Mouse (Mus musculus) heart, postnatal 25 days (tissue): ENCODE data around the gene Rarb. TPM values are rescaled to one million over a fixed set of nuclear protein-coding genes. Genes with fewer than 3 reads are reported as not detected.
A peak's percentile ranks its signal among the peaks of the same experiment; 100 is the strongest.

Source experiments
- DNase-seq: peaks from one replicate; pipeline ENCODE4 v3.0.0; 2022; ENCODE audit warnings: low spot score
- intact Hi-C: fragments of 180-260 bp; cut with DNase I; formaldehyde crosslinking; loops from one replicate; pipeline ENCODE4 v1.15.1; 2025
- total RNA-seq, 2 experiments: library from RNA; stranded (reverse); gene quantifications; 2 replicates each; pipeline ENCODE4 v1.2.3; 2021

Rarb gene
- total RNA-seq, 2 experiments from 2014 or later: 18.7 to 18.8 TPM

- intact Hi-C loops: loop anchor here (10.0 kb wide), 1 partner anchor 307 kb away; the partner anchor contains the start of genes Ngly1 and Oxsm
- no peak for DNase-seq
Observed at GRCm38 (mm10) chr14:16551843-16552242, 267.1 kb downstream of the Rarb start.

GRCm38 (mm10) chr14:16548200-16548576 is 270.8 kb downstream of the Rarb start:
- no peak for DNase-seq
- intact Hi-C loops: loop anchor here (2.0 kb wide), 1 partner anchor 19 kb away; no protein-coding TSS in a partner anchor

DNA sequence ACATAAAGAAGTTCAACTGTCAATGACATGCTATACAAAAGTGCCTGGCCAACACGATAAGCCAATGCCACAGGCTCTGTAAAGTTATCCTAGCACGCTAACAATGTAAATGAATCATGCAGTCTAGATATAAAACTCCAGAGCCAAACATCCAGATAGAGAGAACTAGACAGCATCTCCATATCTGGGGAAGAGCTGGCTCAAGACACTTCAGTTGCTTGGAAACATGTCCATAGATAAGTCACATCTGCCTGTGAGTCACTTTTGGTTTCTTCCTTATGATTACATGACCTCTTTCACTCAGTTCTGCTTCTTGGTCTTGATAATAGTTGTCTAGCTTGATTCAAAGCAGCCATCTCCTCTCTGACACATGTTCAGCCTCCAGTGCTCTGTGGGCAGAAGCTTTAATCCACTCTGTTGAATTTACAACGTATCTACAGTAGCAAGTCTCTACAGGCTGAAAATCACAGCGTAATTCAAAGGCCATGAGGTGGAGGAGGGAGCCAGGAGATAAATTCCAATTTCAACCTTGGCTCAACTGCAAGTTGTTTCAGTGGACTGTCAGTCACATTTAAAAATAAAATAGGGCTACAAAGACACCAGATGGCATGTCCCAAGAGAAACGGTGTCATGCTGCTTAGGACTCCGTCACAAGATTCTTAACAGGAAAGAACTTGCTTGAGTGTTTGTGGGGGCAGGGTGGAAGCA is 271.3 kb downstream of the Rarb start:
- DNase-seq: no peak
- intact Hi-C loops: loop anchor here (2.0 kb wide), 1 partner anchor 19 kb away; no protein-coding TSS in a partner anchor

GRCm38 (mm10) chr14:16544995-16545394 is 274.0 kb downstream of the Rarb start:
- intact Hi-C loops: no loop called here

DNA sequence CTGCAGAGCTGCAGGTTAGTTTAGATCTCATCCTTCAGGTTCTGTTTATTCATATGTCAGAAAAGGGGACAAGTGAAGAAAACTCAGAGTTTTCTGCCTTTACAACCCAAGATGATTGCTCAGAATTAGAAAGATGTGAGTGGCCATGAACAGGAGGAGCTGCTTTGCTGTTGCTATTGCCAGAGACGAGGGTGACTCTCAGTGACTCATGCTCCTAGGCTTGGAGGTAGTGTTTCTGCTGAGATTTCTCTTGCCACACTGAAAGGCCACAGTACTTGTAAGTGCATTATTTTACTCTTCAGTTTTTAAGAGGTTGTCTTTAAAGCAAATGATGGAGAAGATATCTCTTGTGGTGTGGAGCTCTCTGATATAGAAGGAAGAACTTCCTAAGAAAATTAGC is 277.3 kb downstream of the Rarb start:
- intact Hi-C loops: no loop called here
- DNase-seq: no peak

More at GRCm38 (mm10) chr14:16544995-16545394, 274.0 kb downstream of the Rarb start:
- DNase-seq: no peak

DNA sequence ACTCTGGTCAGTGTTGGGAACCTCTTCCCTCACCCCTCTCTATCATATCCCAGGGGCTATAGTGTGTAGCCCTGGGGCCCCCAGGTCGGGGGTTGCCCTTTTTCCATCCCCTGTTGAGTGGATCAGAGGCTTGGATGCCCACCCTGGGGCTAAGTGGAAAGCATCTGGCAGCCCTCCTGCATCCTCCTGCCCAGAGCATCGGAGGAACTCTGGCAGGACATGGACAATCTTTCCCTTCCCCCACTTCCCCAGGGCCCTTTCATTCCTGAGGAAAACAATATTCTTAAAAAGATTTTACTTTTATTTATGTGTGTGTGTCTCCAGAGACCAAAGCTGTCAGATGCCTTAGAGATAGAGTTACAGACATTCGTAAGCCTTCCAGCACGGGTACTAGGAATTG is 281.5 kb downstream of the Rarb start:
- no peak for DNase-seq
- intact Hi-C loops: no loop called here

GRCm38 (mm10) chr14:16528631-16529030 is 290.3 kb downstream of the Rarb start:
- intact Hi-C loops: no loop called here

DNA sequence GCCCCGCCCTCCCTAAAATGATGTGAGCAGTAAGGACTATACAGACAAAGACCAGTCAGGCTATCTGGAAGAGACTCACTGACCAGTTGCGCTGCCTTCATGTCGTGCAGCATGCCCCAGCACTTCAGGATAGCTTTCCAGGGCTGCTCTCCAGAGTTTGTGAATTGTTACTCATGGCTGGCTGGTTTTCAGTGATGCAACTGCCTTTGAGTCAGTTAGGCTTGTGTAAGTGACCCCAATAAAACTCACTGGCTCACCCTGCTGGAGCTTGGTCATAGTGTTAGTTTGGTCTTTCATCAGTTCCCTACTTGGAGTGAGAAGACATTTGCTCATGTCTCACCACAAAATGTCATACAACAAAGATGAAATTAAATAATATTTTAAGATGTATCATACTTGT is 292.8 kb downstream of the Rarb start:
- DNase-seq: peak; percentile 30

More at GRCm38 (mm10) chr14:16528631-16529030, 290.3 kb downstream of the Rarb start:
- no peak for DNase-seq

DNA sequence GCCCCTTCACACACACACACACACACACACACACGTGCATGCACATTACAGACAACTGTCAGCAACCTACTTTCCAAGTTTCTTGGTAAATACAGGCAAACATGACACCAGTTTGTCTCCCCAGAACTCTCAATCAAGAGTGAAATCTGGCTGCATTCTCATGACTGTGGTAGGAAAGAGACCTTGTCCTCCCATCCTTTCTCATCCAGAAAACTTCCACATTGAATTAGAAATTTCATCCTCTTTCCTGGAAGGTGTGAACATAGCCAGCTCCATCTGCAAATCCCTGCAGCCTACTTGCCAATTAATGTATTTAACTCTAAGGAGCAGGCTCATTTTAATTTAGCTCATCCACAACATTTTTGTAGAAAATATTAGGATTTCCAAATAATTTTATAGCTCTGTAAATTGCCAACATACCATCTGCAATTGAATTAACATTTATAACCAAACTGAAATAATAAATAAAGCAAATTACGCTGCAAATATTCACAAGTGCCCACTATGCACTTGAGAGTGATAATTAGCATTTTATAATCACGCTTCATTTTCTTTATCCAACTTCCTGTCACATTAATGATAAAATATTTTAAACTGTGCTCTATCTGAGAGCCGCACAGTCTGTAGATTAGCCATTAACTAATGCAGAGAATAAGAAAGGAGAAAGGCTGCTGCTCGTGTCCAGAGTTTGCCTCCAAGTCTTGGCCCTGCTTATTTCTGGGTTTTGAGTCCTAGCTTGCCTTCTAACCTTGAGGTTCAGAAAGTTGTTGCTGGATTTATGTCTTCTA is 293.6 kb downstream of the Rarb start:
- intact Hi-C loops: no loop called here
- DNase-seq: no peak

More for the DNA sequence above, 292.8 kb downstream of the Rarb start:
- intact Hi-C loops: no loop called here

- intact Hi-C loops: no loop called here
- no peak for DNase-seq
Observed at GRCm38 (mm10) chr14:16522852-16523251, 296.1 kb downstream of the Rarb start.

DNA sequence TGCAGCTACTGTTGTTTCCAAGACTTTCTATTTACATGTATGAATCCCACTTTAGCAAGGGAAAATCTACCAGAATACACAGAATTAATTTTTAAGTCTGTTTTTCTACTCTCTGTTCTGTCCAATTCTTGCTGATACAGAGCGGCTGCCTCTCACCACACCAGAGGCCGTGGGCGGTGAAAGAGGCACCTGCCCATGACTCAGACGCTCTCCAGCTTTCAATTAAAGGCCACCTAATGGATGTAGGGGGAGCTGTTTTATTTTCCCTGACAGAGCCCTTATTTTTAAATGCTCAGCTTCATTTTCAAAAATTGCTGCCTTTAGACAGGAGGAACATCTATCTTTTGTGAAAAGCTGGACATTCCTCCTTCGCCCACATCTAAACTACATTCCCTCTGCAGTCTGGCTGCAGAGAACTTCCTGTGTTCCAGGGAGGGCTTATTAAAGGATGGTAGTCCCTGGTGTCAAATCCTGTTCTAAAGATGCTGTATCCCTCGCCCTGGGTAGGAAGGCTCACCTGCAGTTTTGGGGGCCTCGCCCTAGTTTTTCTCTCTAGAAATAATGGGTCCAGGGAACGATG is 299.3 kb downstream of the Rarb start:
- no peak for DNase-seq
- intact Hi-C loops: no loop called here

GRCm38 (mm10) chr14:16517958-16518357 is 301.0 kb downstream of the Rarb start:
- no peak for DNase-seq
- intact Hi-C loops: no loop called here

DNA sequence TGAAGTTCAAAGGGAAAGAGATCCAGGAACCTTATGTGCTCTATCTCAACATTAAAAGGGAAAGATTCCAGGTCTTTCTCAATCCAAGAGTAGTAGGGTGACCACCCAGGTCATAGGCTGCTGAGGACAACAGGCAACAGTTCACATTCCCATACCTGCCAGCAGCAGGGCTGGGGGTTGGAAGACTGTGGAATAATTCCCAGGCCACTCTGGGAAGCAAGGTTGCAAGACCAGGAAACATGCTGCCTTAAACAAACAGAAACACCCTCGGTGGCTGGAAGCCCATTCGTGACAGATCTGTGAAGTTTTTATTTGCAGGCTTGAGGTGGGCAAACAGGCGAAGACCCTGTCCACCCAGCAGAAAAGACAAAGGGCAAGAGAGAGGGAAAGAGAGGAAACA is 303.2 kb downstream of the Rarb start:
- no peak for DNase-seq
- intact Hi-C loops: no loop called here

GRCm38 (mm10) chr14:16510574-16510973 is 308.4 kb downstream of the Rarb start:
- intact Hi-C loops: no loop called here
- DNase-seq: no peak

GRCm38 (mm10) chr14:16509825-16510224 is 309.1 kb downstream of the Rarb start:
- intact Hi-C loops: no loop called here
- DNase-seq: no peak

GRCm38 (mm10) chr14:16508760-16509159 is 310.2 kb downstream of the Rarb start:
- intact Hi-C loops: no loop called here
- DNase-seq: no peak

DNA sequence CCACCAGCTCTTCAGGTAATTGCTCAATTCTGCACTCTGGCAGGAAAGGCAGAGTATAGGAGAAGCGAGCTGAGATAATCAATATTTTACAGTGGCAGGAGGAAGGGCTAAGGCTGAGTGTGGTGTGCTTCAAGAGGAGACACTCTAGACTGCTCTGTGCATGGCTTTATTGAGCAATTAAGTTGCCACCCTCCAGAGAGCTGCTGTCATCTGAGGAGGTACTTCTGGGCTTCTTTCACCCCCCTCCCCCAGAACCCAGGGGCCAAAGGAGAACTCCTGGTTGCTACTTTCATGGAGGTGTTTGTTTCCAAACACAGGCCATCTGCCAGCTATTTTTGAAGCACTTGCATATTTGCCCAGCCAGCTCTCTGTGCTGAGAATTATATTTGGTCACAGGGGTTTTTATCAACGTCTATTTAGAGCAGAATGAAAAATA is 321.7 kb downstream of the Rarb start:
- intact Hi-C loops: no loop called here
- peak; percentile 14 for DNase-seq

- intact Hi-C loops: no loop called here
- no peak for DNase-seq
Observed at GRCm38 (mm10) chr14:16483656-16484380, 335.1 kb downstream of the Rarb start.

GRCm38 (mm10) chr14:16480621-16481020 is 338.3 kb downstream of the Rarb start:
- DNase-seq: no peak
- intact Hi-C loops: no loop called here

GRCm38 (mm10) chr14:16479521-16479920 is 339.4 kb downstream of the Rarb start:
- DNase-seq: no peak
- intact Hi-C loops: no loop called here
